Mouse (Mus musculus) left cerebral cortex, postnatal 36 days (tissue): Measurements from ENCODE around the gene S1pr4. TPM values are rescaled to one million over a fixed set of nuclear protein-coding genes. Genes with fewer than 3 reads are reported as not detected.
A peak's percentile ranks its signal among the peaks of the same experiment; 100 is the strongest.

Source experiments
- DNase-seq, 2 experiments: peaks; one replicate each; pipeline ENCODE4 v3.0.0; 2021 to 2022; ENCODE audit warnings: low spot score in 2 of 2, mixed read lengths in 1 of 2
- intact Hi-C: fragments of 180-260 bp; cut with DNase I; formaldehyde crosslinking; loops from one replicate; pipeline ENCODE4 v1.15.1; 2025
- total RNA-seq, 2 experiments: library from RNA; stranded (reverse); gene quantifications; 2 replicates each; pipeline ENCODE4 v1.2.3; 2021

S1pr4 gene
- total RNA-seq, result under 1 TPM; 0.43 to 0.52 TPM

GRCm38 (mm10) chr10:81500032-81500431, at the start of gene S1pr4:
TSS of gene S1pr4 (minus strand) at chr10:81500132.
- no peak for DNase-seq
- intact Hi-C loops, result loop anchor here (5.0 kb wide), 1 partner anchor 102 kb away; the partner anchor contains the start of gene Tle6

GRCm38 (mm10) chr10:81548944-81549343, 49.0 kb upstream of the S1pr4 start:
- intact Hi-C loops, result no loop called here
- DNase-seq, result no peak

DNA sequence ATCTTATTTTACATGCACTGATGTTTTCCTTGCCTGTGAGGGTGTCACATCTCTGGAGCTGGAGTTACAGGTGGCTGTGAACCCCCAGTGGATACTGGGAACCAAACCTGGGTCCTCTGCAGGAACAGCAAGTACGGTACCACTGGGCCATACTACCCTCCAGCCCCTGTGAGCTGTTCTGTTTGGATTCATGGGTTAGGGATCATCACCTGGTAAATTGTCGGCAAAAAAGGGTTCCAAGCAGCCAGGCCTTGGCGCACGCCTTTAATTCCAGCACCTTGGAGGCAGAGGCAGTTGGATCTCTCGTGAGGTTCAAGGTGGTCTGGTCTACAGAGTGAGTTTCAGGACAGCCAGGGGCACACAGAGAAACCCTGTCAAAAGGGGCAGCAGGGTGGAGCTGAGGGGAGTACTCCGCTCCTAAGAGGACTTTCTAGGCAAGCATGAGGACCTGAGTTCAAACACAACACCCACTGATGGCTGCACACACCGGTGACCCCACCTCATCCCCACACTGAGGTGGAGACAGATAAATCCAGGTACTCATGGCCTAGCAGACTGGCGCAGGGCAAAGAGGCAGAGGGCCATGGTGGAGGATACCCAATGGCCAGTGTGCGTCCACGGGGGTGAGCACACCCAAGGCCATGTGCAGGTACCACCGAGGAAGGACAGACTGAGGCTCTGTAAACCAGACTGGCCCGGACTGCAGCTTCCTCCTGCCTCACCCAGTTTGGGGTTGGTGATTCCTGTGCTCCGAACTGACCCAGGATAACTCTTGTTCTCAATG, 47.0 kb upstream of the S1pr4 start:
- no peak for DNase-seq
- intact Hi-C loops, result no loop called here

GRCm38 (mm10) chr10:81546332-81546731, 46.4 kb upstream of the S1pr4 start:
- intact Hi-C loops, result no loop called here
- DNase-seq, result no peak

- peak; percentile 100 for DNase-seq
- intact Hi-C loops, result loop anchor here (1.0 kb wide), 1 partner anchor 49 kb away; the partner anchor contains the start of gene Ncln
These were observed 45.3 kb upstream of the S1pr4 start, which contains the start of gene Gna11 for GRCm38 (mm10) chr10:81545161-81545747. TSS of gene Gna11 (minus strand) at chr10:81545190.

GRCm38 (mm10) chr10:81544296-81545160, 44.6 kb upstream of the S1pr4 start:
- intact Hi-C loops, result loop anchor here (1.0 kb wide), 1 partner anchor 48 kb away; the partner anchor contains the start of gene Ncln

DNA sequence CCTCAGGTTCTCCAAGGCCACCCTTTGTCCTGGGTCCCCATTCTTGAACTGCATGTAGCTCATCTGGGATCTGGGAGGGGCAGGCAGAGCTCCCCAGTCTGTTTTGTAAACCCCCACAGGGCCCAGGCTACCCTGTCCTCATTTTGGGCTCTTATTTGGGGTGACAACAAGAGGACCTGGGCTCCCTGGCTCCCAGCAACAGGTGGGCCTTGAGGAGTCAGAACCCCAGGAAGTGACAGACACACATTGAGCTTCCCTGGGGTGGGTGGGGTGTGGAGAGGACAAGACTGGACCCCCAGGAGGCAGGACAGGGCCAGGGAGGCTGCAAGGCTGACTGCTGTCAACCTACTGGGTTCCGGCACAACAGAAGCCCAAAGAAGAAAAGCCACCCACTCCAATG, 43.7 kb upstream of the S1pr4 start:
- intact Hi-C loops, result no loop called here

More at GRCm38 (mm10) chr10:81544296-81545160, 44.6 kb upstream of the S1pr4 start:
- DNase-seq, result no peak

GRCm38 (mm10) chr10:81542727-81543460, 43.0 kb upstream of the S1pr4 start:
- intact Hi-C loops, result no loop called here
- no peak for DNase-seq

More for the DNA sequence above, 43.7 kb upstream of the S1pr4 start:
- DNase-seq, result no peak

- intact Hi-C loops, result no loop called here
These were observed 41.9 kb upstream of the S1pr4 start for GRCm38 (mm10) chr10:81541803-81542202.

DNA sequence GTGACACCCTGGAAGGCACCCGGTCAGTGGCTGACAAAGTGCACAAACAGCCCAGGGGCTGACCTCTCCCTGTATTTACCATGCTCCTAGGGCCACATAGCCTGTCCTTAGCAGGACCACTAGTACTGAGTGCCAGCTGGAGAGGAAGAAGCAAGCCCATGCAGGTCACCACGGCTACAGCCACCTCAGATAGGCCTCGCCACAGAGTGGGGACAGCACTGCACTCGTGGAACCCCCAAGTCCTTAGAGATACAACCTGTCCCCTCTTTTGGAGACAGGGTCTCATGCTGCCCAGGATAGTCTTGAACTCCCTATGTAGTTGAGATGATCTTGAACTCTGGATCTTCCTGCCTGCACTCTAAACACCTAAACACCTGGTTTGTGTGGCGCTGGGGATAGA, 41.4 kb upstream of the S1pr4 start:
- intact Hi-C loops, result no loop called here
- no peak for DNase-seq

More at GRCm38 (mm10) chr10:81541803-81542202, 41.9 kb upstream of the S1pr4 start:
- DNase-seq, result no peak

GRCm38 (mm10) chr10:81538321-81539048, 38.6 kb upstream of the S1pr4 start:
- intact Hi-C loops, result no loop called here
- DNase-seq, result no peak

GRCm38 (mm10) chr10:81537429-81537828, 37.5 kb upstream of the S1pr4 start:
- no peak for DNase-seq
- intact Hi-C loops, result no loop called here

- intact Hi-C loops, result no loop called here
- no peak for DNase-seq
These were observed 36.8 kb upstream of the S1pr4 start for GRCm38 (mm10) chr10:81536734-81537133.

GRCm38 (mm10) chr10:81534826-81535225, 34.9 kb upstream of the S1pr4 start:
- DNase-seq, result no peak
- intact Hi-C loops, result no loop called here

DNA sequence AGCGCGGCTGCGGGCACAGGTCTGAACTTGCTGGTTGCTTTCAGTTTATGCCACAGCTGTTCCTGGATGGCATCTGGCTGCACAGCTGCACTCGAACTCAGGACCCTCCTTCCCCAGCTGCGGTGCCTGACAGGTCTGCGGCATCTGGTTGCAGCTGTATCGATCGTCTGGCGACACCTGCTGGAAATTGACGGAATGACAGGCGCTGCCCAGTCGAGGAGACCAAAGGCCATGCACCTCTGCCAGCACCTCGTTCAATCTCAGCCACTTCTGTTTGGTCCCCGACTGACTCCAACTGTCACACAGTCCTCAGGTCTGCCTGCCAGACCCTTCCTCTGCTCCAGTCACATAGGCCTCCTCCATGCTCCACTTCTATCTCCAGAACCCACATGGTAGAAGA, 26.8 kb upstream of the S1pr4 start:
- peak; percentile 51 to 61 for DNase-seq
- intact Hi-C loops, result no loop called here

- no peak for DNase-seq
- intact Hi-C loops, result no loop called here
These were observed 25.2 kb upstream of the S1pr4 start for GRCm38 (mm10) chr10:81525017-81525694.

DNA sequence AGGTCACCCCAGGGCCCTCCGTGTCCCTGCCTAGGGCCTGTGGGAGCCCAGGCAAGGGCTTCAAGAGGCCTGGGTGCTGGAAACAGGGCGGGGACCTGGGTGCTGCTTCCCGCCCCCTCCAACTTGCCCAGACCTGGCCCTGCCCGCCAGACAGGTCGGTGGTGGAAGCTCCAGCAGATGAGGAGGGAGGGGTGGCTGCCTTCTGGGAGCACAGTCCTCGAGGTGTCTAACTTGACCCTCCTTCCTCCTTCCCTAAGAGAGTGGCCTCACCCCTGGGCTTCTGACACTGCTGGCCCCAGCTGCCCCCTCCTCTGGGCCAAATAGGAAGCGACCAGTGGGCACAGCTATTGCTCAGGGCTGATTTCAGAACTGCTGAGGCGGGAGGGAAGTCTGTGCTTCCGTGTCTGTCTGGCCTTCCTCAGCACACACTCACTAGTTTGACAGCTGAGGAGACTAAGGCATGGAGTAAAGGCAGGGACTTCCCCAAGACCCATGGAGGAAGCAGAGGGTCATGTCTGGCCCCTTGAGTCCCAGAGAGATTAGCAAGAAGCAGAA, 24.2 kb upstream of the S1pr4 start, which contains the start of gene Gna15:
Gene Gna15, minus strand, starts transcription at position 175 of the 555 bp plus-strand sequence.
- no peak for DNase-seq
- intact Hi-C loops, result no loop called here

- DNase-seq, result no peak
- intact Hi-C loops, result no loop called here
These were observed 23.6 kb upstream of the S1pr4 start for GRCm38 (mm10) chr10:81523570-81523969.
